Mouse (Mus musculus) MEL (cell line): Measurements from ENCODE around the gene Ehmt2. TPM values are rescaled to one million over a fixed set of nuclear protein-coding genes. Genes with fewer than 3 reads are reported as not detected.
A peak's percentile ranks its signal among the peaks of the same experiment; 100 is the strongest.

Experiments
- DNase-seq: peaks from one replicate; pipeline ENCODE4 v3.0.0; 2011; ENCODE audit warnings: low read depth, low spot score
- H3K27ac ChIP-seq: 2 replicates; pipeline ENCODE4 v1.5.1; 2012; ENCODE audit warnings: low read depth, mild to moderate bottlenecking, control low read depth, low read length, moderate library complexity; ENCODE audit not compliant: control insufficient read depth
- H3K27me3 ChIP-seq, 2 experiments: fragments of 150-350 bp in 1 of 2; sonication (generic) in 1 of 2; 2 replicates each; pipeline ENCODE4 v1.6.1; 2012; ENCODE audit warnings: low read length in 2 of 2, mild to moderate bottlenecking in 2 of 2, improper control_type of control experiment in 1 of 2, moderate library complexity in 1 of 2; ENCODE audit not compliant: insufficient read depth in 2 of 2, control insufficient read depth in 1 of 2
- H3K36me3 ChIP-seq, 2 experiments: 2 replicates each; pipeline ENCODE4 v1.6.1; 2012 to 2014; ENCODE audit warnings: low read length in 2 of 2, improper control_type of control experiment in 1 of 2, inconsistent platforms in 1 of 2, mild to moderate bottlenecking in 1 of 2; ENCODE audit not compliant: insufficient read depth in 2 of 2, control insufficient read depth in 1 of 2
- H3K4me1 ChIP-seq, 2 experiments: fragments of 150-350 bp in 1 of 2; sonication (generic) in 1 of 2; 2 replicates each; pipeline ENCODE4 v1.6.1; 2012; ENCODE audit warnings: low read length in 2 of 2, improper control_type of control experiment in 1 of 2, mild to moderate bottlenecking in 1 of 2; ENCODE audit not compliant: insufficient read depth in 2 of 2, control insufficient read depth in 1 of 2
- H3K4me3 ChIP-seq, 2 experiments: fragments of 150-350 bp in 1 of 2; sonication (generic) in 1 of 2; 2 replicates each; pipeline ENCODE4 v1.5.1; 2012; ENCODE audit warnings: low read depth in 2 of 2, low read length in 2 of 2, mild to moderate bottlenecking in 2 of 2, moderate library complexity in 2 of 2, control low read depth in 1 of 2, improper control_type of control experiment in 1 of 2; ENCODE audit not compliant: control insufficient read depth in 1 of 2, insufficient read depth in 1 of 2
- H3K79me2 ChIP-seq: 2 replicates; pipeline ENCODE4 v1.6.1; 2012; ENCODE audit warnings: mild to moderate bottlenecking, low read length, moderate library complexity; ENCODE audit not compliant: control insufficient read depth, poor library complexity, insufficient read depth
- H3K9ac ChIP-seq: 2 replicates; pipeline ENCODE4 v1.6.1; 2012; ENCODE audit warnings: low read depth, mild to moderate bottlenecking, control low read depth, low read length, moderate library complexity; ENCODE audit not compliant: control insufficient read depth, poor library complexity, severe bottlenecking
- H3K9me3 ChIP-seq: fragments of 150-350 bp; sonication (generic); replicated peaks from 2 replicates; pipeline ENCODE4 v1.6.1; 2012; ENCODE audit warnings: mild to moderate bottlenecking, low read length, improper control_type of control experiment, moderate library complexity; ENCODE audit not compliant: insufficient read depth
- E2F4 ChIP-seq: IDR thresholded peaks from 2 replicates; pipeline ENCODE4 v1.6.1; 2011; ENCODE audit warnings: low read depth, low read length, improper control_type of control experiment, borderline replicate concordance
- ETS1 ChIP-seq: IDR thresholded peaks from 2 replicates; pipeline ENCODE4 v1.6.1; 2012; ENCODE audit warnings: low read depth, mild to moderate bottlenecking, inconsistent platforms, low read length, improper control_type of control experiment, moderate library complexity
- GABPA ChIP-seq: IDR thresholded peaks from 2 replicates; pipeline ENCODE4 v1.6.1; 2012; ENCODE audit warnings: low read depth, mild to moderate bottlenecking, inconsistent platforms, low read length, improper control_type of control experiment, moderate library complexity
- HCFC1 ChIP-seq: IDR thresholded peaks from 2 replicates; pipeline ENCODE4 v1.6.1; 2012; ENCODE audit warnings: low read depth, mild to moderate bottlenecking, inconsistent platforms, low read length, improper control_type of control experiment, moderate library complexity
- JUND ChIP-seq: IDR thresholded peaks from 2 replicates; pipeline ENCODE4 v1.6.1; 2011; ENCODE audit warnings: low read depth, mild to moderate bottlenecking, improper control_type of control experiment, low read length
- MAZ ChIP-seq: IDR thresholded peaks from 2 replicates; pipeline ENCODE4 v1.6.1; 2012; ENCODE audit warnings: low read depth, mild to moderate bottlenecking, inconsistent platforms, low read length, improper control_type of control experiment
- MEF2A ChIP-seq: IDR thresholded peaks from 2 replicates; pipeline ENCODE4 v1.6.1; 2014; ENCODE audit warnings: low read depth, mild to moderate bottlenecking, inconsistent platforms, low read length, improper control_type of control experiment; ENCODE audit not compliant: poor library complexity, insufficient replicate concordance, severe bottlenecking; ENCODE audit errors: extremely low read depth
- MXI1 ChIP-seq: IDR thresholded peaks from 2 replicates; pipeline ENCODE4 v1.6.1; 2011; ENCODE audit warnings: mild to moderate bottlenecking, low read depth, low read length, improper control_type of control experiment
- MYB ChIP-seq: IDR thresholded peaks from 2 replicates; pipeline ENCODE4 v1.6.1; 2011; ENCODE audit warnings: mild to moderate bottlenecking, low read depth, low read length, improper control_type of control experiment
- MYC ChIP-seq: IDR thresholded peaks from 2 replicates; pipeline ENCODE4 v1.6.1; 2011; ENCODE audit warnings: low read depth, mild to moderate bottlenecking, low read length, improper control_type of control experiment, moderate library complexity
- POLR2A ChIP-seq, 2 experiments: IDR thresholded peaks; 2 replicates each; pipeline ENCODE4 v1.6.1; 2011 to 2012; ENCODE audit warnings: low read length in 2 of 2, mild to moderate bottlenecking in 2 of 2, control low read depth in 1 of 2, improper control_type of control experiment in 1 of 2, low read depth in 1 of 2, moderate library complexity in 1 of 2; ENCODE audit not compliant: control insufficient read depth in 1 of 2, insufficient read depth in 1 of 2, poor library complexity in 1 of 2
- POLR2AphosphoS5 ChIP-seq: IDR thresholded peaks from 2 replicates; pipeline ENCODE4 v1.6.1; 2012; ENCODE audit warnings: low read depth, borderline replicate concordance, mild to moderate bottlenecking, inconsistent platforms, low read length, moderate library complexity, mixed read lengths
- SIN3A ChIP-seq: IDR thresholded peaks from 2 replicates; pipeline ENCODE4 v1.6.1; 2012; ENCODE audit warnings: low read length, improper control_type of control experiment, inconsistent platforms
- TAL1 ChIP-seq: IDR thresholded peaks from 2 replicates; pipeline ENCODE4 v1.6.1; 2012; ENCODE audit warnings: mild to moderate bottlenecking, inconsistent platforms, low read length, moderate library complexity, mixed read lengths
- TCF12 ChIP-seq: IDR thresholded peaks from 2 replicates; pipeline ENCODE4 v1.6.1; 2014; ENCODE audit warnings: low read depth, mild to moderate bottlenecking, inconsistent platforms, low read length, improper control_type of control experiment, moderate library complexity
- UBTF ChIP-seq: IDR thresholded peaks from 2 replicates; pipeline ENCODE4 v1.6.1; 2012; ENCODE audit warnings: low read depth, mild to moderate bottlenecking, inconsistent platforms, low read length, improper control_type of control experiment, moderate library complexity, borderline replicate concordance; ENCODE audit not compliant: insufficient read depth
- USF2 ChIP-seq, 2 experiments: IDR thresholded peaks; 2 replicates each; pipeline ENCODE4 v1.6.1; 2011 to 2012; ENCODE audit warnings: improper control_type of control experiment in 2 of 2, low read length in 2 of 2, borderline replicate concordance in 1 of 2, inconsistent platforms in 1 of 2, low read depth in 1 of 2, mild to moderate bottlenecking in 1 of 2; ENCODE audit not compliant: insufficient read depth in 1 of 2
- ZKSCAN1 ChIP-seq: IDR thresholded peaks from 2 replicates; pipeline ENCODE4 v1.6.1; 2012; ENCODE audit warnings: low read depth, mild to moderate bottlenecking, inconsistent platforms, low read length, improper control_type of control experiment, moderate library complexity
- ZMIZ1 ChIP-seq: IDR thresholded peaks from 2 replicates; pipeline ENCODE4 v1.6.1; 2012; ENCODE audit warnings: low read depth, mild to moderate bottlenecking, inconsistent platforms, low read length, improper control_type of control experiment, moderate library complexity
- polyA plus RNA-seq, 2 experiments: library from polyadenylated mRNA; stranded (reverse) in 1 of 2; unstranded in 1 of 2; fragments of >175 nt in 1 of 2; fragments of >200 nt in 1 of 2; gene quantifications; 2 replicates each; pipeline versions ENCODE4 v1.2.1 to v1.2.4; 2012; ENCODE audit warnings: low replicate concordance in 2 of 2, low read depth in 1 of 2; ENCODE audit not compliant: insufficient read length in 2 of 2, insufficient read depth in 1 of 2, missing spikeins in 1 of 2
- total RNA-seq: library from RNA; depleted of rRNA; stranded (reverse); fragments of 300-350 nt; gene quantifications from 2 replicates; pipeline ENCODE4 v1.2.3, GENCODE M21; 2012

The Ehmt2 gene
- total and polyA plus RNA-seq, 3 experiments: 66.6 to 113 TPM; not detected in 1

DNA sequence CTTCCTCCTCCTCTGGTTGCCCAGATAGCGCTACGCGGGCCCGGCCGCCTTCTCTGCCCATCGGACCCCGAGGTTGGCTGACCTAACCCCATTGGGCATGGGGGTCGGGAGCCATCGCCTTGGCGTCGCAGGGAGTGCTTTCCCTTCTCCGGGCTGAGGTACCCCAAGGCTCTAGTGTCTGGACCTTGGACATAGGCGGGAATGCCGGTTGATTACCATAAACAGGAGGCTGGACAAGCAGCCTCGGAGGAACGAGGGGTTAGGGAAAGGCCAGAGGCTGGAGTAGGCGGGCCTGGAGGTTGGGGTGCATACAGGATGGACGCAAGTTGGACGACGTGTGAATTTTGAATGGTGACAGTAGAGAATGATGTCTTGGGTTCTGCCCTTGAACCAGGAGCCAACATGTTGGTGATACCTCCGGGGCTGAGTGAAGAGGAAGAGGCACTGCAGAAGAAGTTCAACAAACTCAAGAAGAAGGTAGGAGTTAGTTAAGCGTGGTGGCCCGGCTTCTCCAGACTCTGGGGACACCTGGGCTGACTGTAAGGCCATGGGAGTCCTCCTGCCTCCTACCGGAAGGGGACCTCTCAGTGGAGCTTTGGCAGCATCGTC lies 47.6 kb upstream of the Ehmt2 start:
- no peaks in the 10 kb centered on the region for H3K9me3 ChIP-seq
- DNase-seq: peak; percentile 55
- peaks cover 0 to 3% of the 10 kb centered on the region in 2 experiments; a peak in 2 of 4 replicates for H3K4me1 ChIP-seq
- peaks cover 15% of the 10 kb centered on the region for H3K79me2 ChIP-seq
- TF ChIP-seq ZMIZ1: no peak
- TF ChIP-seq E2F4: no peak
- 0 out of 2 replicates have a peak, but pooled peaks have one; percentile 33 for TF ChIP-seq UBTF
- TF ChIP-seq ZKSCAN1: no peak
- no peak for TF ChIP-seq ETS1
- TF ChIP-seq, all 39 proteins: peak for 1
- Histone ChIP-seq H3K36me3 (peaks cover 1 to 5% of the 10 kb centered on the region in 2 experiments), H3K27ac (peak overlapping the region; percentile 34; the same call in 1 of the 2 replicates), H3K27me3 (no peaks in the 10 kb centered on the region), H3K4me3 (peak overlapping the region; percentile 59 to 80), H3K9ac (peak overlapping the region; percentile 86)

DNA sequence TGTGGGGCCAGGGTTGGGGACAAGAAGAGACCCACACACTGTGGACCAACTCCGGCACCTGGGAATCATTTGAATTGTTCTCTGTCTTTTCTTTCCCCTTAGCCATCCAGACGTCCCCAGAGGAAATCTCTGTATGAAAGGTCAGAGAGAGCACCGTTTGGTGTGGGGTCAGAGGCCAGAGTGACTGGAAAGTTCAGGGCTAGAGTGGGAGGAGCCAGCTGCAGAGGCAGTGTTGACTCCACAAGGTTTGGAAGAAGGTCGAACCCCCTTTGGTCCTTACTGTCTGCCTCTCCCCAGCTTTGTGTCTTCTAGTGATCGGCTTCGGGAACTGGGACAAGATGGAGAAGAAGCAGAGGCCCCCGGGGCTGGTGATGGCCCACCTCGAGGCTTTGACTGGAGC lies 44.8 kb upstream of the Ehmt2 start:
- no peak for DNase-seq
- peaks cover 0 to 3% of the 10 kb centered on the region in 2 experiments; a peak in 2 of 4 replicates for H3K4me1 ChIP-seq
- H3K9ac ChIP-seq: no peak overlapping the region
- H3K36me3 ChIP-seq: peaks cover 0 to 5% of the 10 kb centered on the region in 2 experiments; a peak in 2 of 4 replicates
- H3K9me3 ChIP-seq: no peaks in the 10 kb centered on the region
- H3K79me2 ChIP-seq: peaks cover 15% of the 10 kb centered on the region
- H3K4me3 ChIP-seq: no peak overlapping the region
- H3K27me3 ChIP-seq: no peaks in the 10 kb centered on the region
- H3K27ac ChIP-seq: no peak overlapping the region
- TF ChIP-seq MXI1 (no peak), POLR2A (IDR thresholded peaks at IDR 0.05; ENCODE audit: control insufficient read depth in 1 of 2, insufficient read depth in 1 of 2, low read depth in 1 of 2, low read length in 2 of 2, poor library complexity in 1 of 2) (no peak), SIN3A (no peak), JUND (no peak), MYB (no peak), POLR2AphosphoS5 (no peak), MYC (no peak), TCF12 (no peak), MEF2A (no peak), HCFC1 (no peak), ETS1 (no peak), GABPA (no peak), USF2 (IDR thresholded peaks at IDR 0.05; ENCODE audit: borderline replicate concordance in 1 of 2, insufficient read depth in 1 of 2, low read depth in 1 of 2, low read length in 2 of 2) (no peak), MAZ (no peak), TAL1 (no peak)
